18 mouse cellular contexts compared by ENCODE assay signal in genomic region chr14:121298537-121298936, GRCm38 (mm10).
DNase-seq lines count a peak whose midpoint lies in the region; ATAC-seq and TF ChIP-seq lines count a peak whose summit lies in the region.
"Had no signal": no experiment of that assay in that cellular context is flagged by ENCODE, and none has a peak within 500 bp of the region (broad histone marks: within the 10 kb centered on the region; RNA-seq: fewer than 3 reads in every experiment).

No protein-coding gene starts in this region.

- DNase-seq in liver, adult 2 months (ENCODE audit: extremely low read depth, low read depth, low spot score) = peak; percentile 97
- no peak for DNase-seq in urinary bladder, postnatal 4 days (ENCODE audit: low spot score in 2 of 2)
- DNase-seq in forebrain, embryonic 11.5 days (ENCODE audit: low spot score) = no peak
- DNase-seq in adrenal gland, postnatal 36 days = no peak
- DNase-seq: cerebellum, adult 11 months; cerebellum, postnatal 36 days; heart, adult 18-20 months; lung, adult 2 months; lung, postnatal 4 days; right cerebral cortex, postnatal 4 days; thymus, postnatal 14 days had no signal

- peaks cover 16% of the 10 kb centered on the region for H3K36me3 ChIP-seq in intestine, embryonic 16.5 days (ENCODE audit: control insufficient read depth, insufficient read depth, low read length)
- H3K36me3 ChIP-seq in kidney, embryonic 15.5 days = peaks cover 84% of the 10 kb centered on the region
- peaks cover 8% of the 10 kb centered on the region; the same call in 1 of the 2 replicates for H3K36me3 ChIP-seq in liver, adult 2 months (ENCODE audit: control insufficient read depth, insufficient read depth, low read length)
- peaks cover 38% of the 10 kb centered on the region for H3K36me3 ChIP-seq in stomach, embryonic 14.5 days (ENCODE audit: control insufficient read depth, insufficient read depth, low read length)
- no peaks in the 10 kb centered on the region; the same call in 1 of the 2 replicates for H3K36me3 ChIP-seq in forebrain, embryonic 11.5 days (ENCODE audit: control insufficient read depth, insufficient read depth, low read length)

- ATAC-seq in intestine, embryonic 16.5 days = peak; percentile 91
- ATAC-seq in kidney, embryonic 15.5 days (replicated peaks; ENCODE audit: low FRiP score) = peak; percentile 76
- peak; percentile 83 for ATAC-seq in stomach, embryonic 14.5 days (ENCODE audit: insufficient number of reproducible peaks, insufficient read depth, low FRiP score, low read depth)
- no peak for ATAC-seq in frontal cortex, adult (ENCODE audit: low TSS enrichment)
- no peak for ATAC-seq in forebrain, embryonic 11.5 days (replicated peaks; ENCODE audit: low FRiP score)
- ATAC-seq: Patski had no signal

- H3K4me3 ChIP-seq in intestine, embryonic 16.5 days (ENCODE audit: low read length) = no peak overlapping the region
- H3K4me3 ChIP-seq in kidney, embryonic 15.5 days (replicated peaks) = no peak overlapping the region
- H3K4me3 ChIP-seq in liver, adult 2 months (ENCODE audit: insufficient read depth, low read depth, low read length) = no peak overlapping the region
- H3K4me3 ChIP-seq in stomach, embryonic 14.5 days (ENCODE audit: low read depth, low read length) = no peak overlapping the region
- H3K4me3 ChIP-seq in forebrain, embryonic 11.5 days (ENCODE audit: low read depth, low read length) = no peak overlapping the region
- H3K4me3 ChIP-seq: heart, embryonic 15.5 days; hindbrain, embryonic 10.5 days had no signal

- H3K9ac ChIP-seq in intestine, embryonic 16.5 days (ENCODE audit: low read depth, low read length) = peak overlapping the region; percentile 25; the same call in 1 of the 2 replicates
- H3K9ac ChIP-seq in kidney, embryonic 15.5 days = no peak overlapping the region
- H3K9ac ChIP-seq in liver, adult 2 months (ENCODE audit: low read depth, low read length) = no peak overlapping the region
- no peak overlapping the region for H3K9ac ChIP-seq in stomach, embryonic 14.5 days (replicated peaks; ENCODE audit: low read depth, low read length)
- no peak overlapping the region for H3K9ac ChIP-seq in forebrain, embryonic 11.5 days (ENCODE audit: low read length)
- H3K9ac ChIP-seq: heart, embryonic 15.5 days had no signal

- H3K79me2 ChIP-seq in liver, adult 2 months (ENCODE audit: control insufficient read depth, insufficient read depth, low read length) = no peaks in the 10 kb centered on the region

- TF ChIP-seq CTCF in liver, adult 2 months (IDR thresholded peaks at IDR 0.05; ENCODE audit: low read depth, low read length) = no peak

- no peaks in the 10 kb centered on the region for H3K9me3 ChIP-seq in intestine, embryonic 16.5 days (ENCODE audit: control insufficient read depth, low read length)
- H3K9me3 ChIP-seq in kidney, embryonic 15.5 days (replicated peaks) = no peaks in the 10 kb centered on the region
- no peaks in the 10 kb centered on the region for H3K9me3 ChIP-seq in stomach, embryonic 14.5 days (ENCODE audit: control insufficient read depth, low read depth, low read length)
- H3K9me3 ChIP-seq in forebrain, embryonic 11.5 days (ENCODE audit: control insufficient read depth, low read length) = no peaks in the 10 kb centered on the region
- H3K9me3 ChIP-seq: heart, embryonic 15.5 days; hindbrain, embryonic 10.5 days had no signal

- no peak for TF ChIP-seq POLR2A in liver, adult 2 months (IDR thresholded peaks at IDR 0.05; ENCODE audit: extremely low read depth, insufficient read depth, low read length)

- H3K4me2 ChIP-seq in intestine, embryonic 16.5 days (ENCODE audit: low read depth, low read length) = peak overlapping the region; percentile 11; the same call in 1 of the 2 replicates
- no peak overlapping the region for H3K4me2 ChIP-seq in kidney, embryonic 15.5 days
- H3K4me2 ChIP-seq in stomach, embryonic 14.5 days (replicated peaks; ENCODE audit: low read depth, low read length) = no peak overlapping the region
- no peak overlapping the region for H3K4me2 ChIP-seq in forebrain, embryonic 11.5 days (ENCODE audit: low read depth, low read length, severe bottlenecking)
- H3K4me2 ChIP-seq: heart, embryonic 15.5 days had no signal

- no peaks in the 10 kb centered on the region for H3K27me3 ChIP-seq in intestine, embryonic 16.5 days (replicated peaks; ENCODE audit: control insufficient read depth, insufficient read depth, low read length)
- no peaks in the 10 kb centered on the region for H3K27me3 ChIP-seq in kidney, embryonic 15.5 days
- H3K27me3 ChIP-seq in liver, adult 2 months (ENCODE audit: control insufficient read depth, insufficient read depth, low read length) = no peaks in the 10 kb centered on the region
- H3K27me3 ChIP-seq in stomach, embryonic 14.5 days (ENCODE audit: control insufficient read depth, insufficient read depth, low read length) = no peaks in the 10 kb centered on the region
- H3K27me3 ChIP-seq in forebrain, embryonic 11.5 days (ENCODE audit: control insufficient read depth, insufficient read depth, low read length) = no peaks in the 10 kb centered on the region
- H3K27me3 ChIP-seq: heart, embryonic 15.5 days; Patski had no signal

- 64% methylated on average over 5 of the region's 5 CpGs for WGBS in intestine, embryonic 16.5 days
- 81% methylated on average over 5 of the region's 5 CpGs for WGBS in kidney, embryonic 15.5 days
- 13% methylated on average over 5 of the region's 5 CpGs for WGBS in liver, adult 2 months
- 78% methylated on average over 5 of the region's 5 CpGs for WGBS in stomach, embryonic 14.5 days
- WGBS in forebrain, embryonic 11.5 days = 90% methylated on average over 5 of the region's 5 CpGs

- peak overlapping the region; percentile 81 for H3K27ac ChIP-seq in intestine, embryonic 16.5 days (ENCODE audit: low read length)
- peak overlapping the region; percentile 32; the same call in 1 of the 2 replicates for H3K27ac ChIP-seq in kidney, embryonic 15.5 days
- H3K27ac ChIP-seq in liver, adult 2 months (replicated peaks; ENCODE audit: insufficient read depth, low read depth, low read length) = peak overlapping the region; percentile 34; the same call in 1 of the 2 replicates
- H3K27ac ChIP-seq in stomach, embryonic 14.5 days (ENCODE audit: low read length) = no peak overlapping the region
- H3K27ac ChIP-seq in forebrain, embryonic 11.5 days (ENCODE audit: low read depth, low read length) = no peak overlapping the region
- H3K27ac ChIP-seq: heart, embryonic 15.5 days; hindbrain, embryonic 10.5 days had no signal

- peaks cover 20% of the 10 kb centered on the region for H3K4me1 ChIP-seq in intestine, embryonic 16.5 days (ENCODE audit: control insufficient read depth, insufficient read depth, low read length)
- H3K4me1 ChIP-seq in kidney, embryonic 15.5 days = peaks cover 16% of the 10 kb centered on the region
- H3K4me1 ChIP-seq in liver, adult 2 months (ENCODE audit: control insufficient read depth, insufficient read depth, low read length) = peaks cover 16% of the 10 kb centered on the region
- H3K4me1 ChIP-seq in stomach, embryonic 14.5 days (ENCODE audit: control insufficient read depth, insufficient read depth, low read length) = 0 out of 2 replicates have a peak, but pooled peaks cover under 1% of the 10 kb centered on the region
- no peaks in the 10 kb centered on the region for H3K4me1 ChIP-seq in forebrain, embryonic 11.5 days (replicated peaks; ENCODE audit: control insufficient read depth, insufficient read depth, low read length)

Comparison
In these comparisons a context has a peak if more than half of its experiments do, and no peak if none do; other contexts are left out.
1. ATAC-seq: peak in intestine, embryonic 16.5 days (single experiment), kidney, embryonic 15.5 days (single experiment) and stomach, embryonic 14.5 days (single experiment); none in frontal cortex, adult (single experiment) and forebrain, embryonic 11.5 days (single experiment).
2. H3K27ac ChIP-seq: peak in intestine, embryonic 16.5 days (single experiment), kidney, embryonic 15.5 days (single experiment) and liver, adult 2 months (single experiment); none in stomach, embryonic 14.5 days (single experiment) and forebrain, embryonic 11.5 days (single experiment).